Mouse (Mus musculus): ENCODE results near the gene Olfr482.

The Olfr482 gene

DNA sequence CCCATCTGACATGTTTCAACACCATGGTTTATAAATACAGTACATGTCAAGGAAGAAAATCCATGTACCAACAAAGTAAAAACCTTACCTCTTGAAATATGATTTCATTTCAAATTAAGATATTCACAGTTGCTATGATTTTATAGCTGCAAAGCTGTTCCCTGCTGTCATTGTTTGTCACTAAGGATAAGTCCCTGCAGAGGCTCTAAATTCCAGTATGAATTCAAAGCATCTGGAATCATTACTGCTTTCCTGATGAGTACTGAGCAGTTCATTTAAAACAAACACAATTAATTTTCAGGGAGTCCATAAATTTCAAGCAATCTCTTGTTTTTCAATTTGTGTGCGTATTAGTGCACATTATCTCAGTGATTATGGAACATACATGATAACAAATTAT, at the start of gene Olfr482:
TSS of gene Olfr482 (minus strand) at position 101 of the 400 bp plus-strand sequence.
- DNase-seq (ENCODE audit: inconsistent ontology term) = no peak

DNA sequence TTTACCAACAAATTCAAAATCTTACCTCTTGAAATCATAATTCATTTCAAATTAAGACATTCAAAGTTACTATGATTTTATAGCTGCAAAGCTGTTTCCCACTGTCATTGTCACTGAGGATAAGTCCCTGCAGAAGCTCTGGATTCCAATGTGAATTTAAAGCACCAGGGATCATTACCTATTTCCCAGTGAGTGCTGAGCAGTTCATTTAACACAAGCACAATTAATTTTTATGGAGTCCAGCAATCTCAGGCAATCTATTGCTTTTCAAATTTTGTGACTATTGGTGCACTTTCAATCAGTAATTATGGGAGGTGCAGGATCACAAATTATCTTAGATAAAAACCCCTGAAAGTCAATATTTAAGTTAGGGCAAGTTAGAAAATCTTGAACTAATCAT, 30.0 kb upstream of the Olfr482 start, which contains the start of gene Olfr484:
TSS of gene Olfr484 (minus strand) at position 101 of the 400 bp plus-strand sequence.
- DNase-seq (ENCODE audit: inconsistent ontology term) = no peak

DNA sequence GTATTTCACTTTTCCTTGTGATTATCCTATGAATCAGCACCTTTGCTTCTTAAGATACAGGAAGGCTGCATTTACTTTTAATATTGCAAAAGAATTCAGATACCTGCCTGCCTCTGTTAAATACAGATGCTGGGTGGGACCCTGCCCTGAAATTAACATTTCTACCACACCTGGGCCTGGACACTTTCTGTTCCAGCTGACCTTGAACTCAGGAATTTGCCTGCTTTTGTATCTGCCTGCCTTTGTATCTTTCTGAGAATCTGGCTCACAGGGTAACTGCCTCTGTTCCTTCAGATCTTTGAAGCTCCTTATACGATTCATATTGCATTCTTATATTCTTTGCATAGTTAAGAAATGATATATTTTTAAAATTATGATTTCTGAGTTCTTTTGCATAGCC, 24.0 kb upstream of the Olfr482 start:
- DNase-seq (ENCODE audit: inconsistent ontology term) = no peak

DNA sequence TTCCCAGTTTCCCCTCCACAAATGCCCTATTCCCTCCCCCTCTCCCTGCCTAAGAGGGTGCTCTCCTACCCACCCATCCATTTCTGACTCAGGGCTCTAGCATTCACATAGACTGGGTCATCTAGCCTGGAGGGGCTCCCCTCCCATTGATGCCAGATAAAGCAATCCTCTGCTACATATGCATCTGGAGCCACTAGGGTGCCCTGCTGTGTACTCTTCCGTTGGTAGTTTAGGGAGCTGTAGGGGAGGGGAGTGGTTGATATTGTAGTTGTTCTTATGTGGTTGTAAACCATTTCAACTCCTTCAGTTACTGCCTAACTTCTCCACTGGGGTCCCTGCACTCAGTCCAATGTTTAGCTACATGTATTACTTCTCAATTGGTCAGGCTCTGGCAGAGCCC, 23.3 kb upstream of the Olfr482 start:
- DNase-seq (ENCODE audit: inconsistent ontology term) = no peak

DNA sequence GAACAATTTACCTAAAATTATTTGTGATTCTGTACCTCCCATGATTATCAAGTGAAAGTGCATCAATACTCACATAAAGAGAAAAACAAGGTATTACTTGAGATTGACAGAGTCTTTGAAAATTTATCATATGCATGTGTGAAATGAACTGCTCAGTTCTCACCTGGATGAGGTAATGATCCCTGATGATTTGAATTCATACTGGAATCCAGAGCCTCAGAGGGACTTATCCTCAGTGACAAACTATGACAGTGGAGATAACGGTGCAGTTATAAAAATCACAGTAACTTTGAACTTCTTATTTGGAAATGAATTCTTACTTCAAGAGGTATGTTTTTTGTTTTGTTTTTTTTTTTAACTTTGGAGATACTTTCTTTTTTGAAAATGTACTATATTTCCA, 3.2 kb upstream of the Olfr482 start, which contains the start of gene Olfr483:
TSS of gene Olfr483 (plus strand) at position 301 of the 400 bp plus-strand sequence.
- no peak for DNase-seq (ENCODE audit: inconsistent ontology term)

DNA sequence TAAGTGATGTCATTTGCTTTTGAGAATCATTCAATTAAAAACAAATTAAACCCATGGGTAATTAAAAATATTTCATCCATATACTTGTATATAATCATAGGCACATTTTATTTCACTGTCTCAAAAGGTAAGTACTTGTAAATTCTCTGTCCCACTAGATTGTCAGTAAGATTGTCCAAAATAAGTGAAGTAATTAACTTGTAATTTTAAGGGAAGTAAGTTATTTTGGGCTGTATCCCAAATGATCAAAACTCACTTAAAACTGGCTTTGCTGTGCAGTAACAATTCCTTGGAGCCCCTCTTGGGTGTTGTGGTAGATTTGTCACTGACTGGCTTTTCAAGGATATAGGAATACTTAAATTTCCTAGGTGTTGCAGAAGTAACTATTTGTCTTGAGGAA, 17.8 kb downstream of the Olfr482 start, which contains the start of gene Olfr481:
TSS of gene Olfr481 (plus strand) at position 301 of the 400 bp plus-strand sequence.
- DNase-seq (ENCODE audit: inconsistent ontology term) = no peak

DNA sequence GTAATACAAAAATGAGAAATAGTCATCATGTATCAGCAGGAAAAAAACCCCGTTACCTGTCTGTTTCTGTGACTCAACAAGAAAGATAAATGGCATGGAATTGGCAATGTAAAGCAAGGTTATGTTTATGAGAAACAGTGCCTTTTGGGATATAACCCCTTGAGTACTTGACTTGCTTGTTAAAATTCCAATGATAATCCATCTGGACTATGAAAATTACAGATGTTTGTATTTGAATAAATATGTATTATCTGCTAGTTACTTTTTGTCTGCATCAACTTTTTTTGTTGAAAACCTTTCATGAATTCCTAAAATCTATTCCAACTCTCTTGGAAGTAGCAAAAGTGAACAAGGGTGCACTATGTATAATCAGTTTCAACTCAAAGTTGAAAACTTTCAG, 30.1 kb downstream of the Olfr482 start, which contains the start of gene Olfr480:
TSS of gene Olfr480 (minus strand) at position 101 of the 400 bp plus-strand sequence.
- DNase-seq (ENCODE audit: inconsistent ontology term) = no peak

DNA sequence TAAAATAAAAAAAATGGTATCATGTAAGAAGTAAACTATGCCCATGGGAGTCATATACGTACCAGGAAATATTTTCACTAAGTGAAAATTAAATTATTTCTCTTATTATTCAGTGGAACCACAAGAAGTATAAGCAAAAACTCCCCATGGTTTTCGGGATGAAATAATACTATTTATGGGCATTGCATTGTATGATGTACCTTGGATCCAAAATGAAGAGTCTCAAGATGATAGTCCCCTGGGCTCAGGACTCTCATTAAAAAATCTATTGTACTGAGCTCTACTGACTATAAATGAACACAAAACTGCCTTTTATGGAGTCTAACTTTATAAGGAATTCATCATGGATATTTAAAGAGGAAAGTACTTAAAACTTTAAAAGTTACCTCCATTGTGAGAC, 47.0 kb downstream of the Olfr482 start, which contains the start of gene Olfr479:
TSS of gene Olfr479 (plus strand) at position 301 of the 400 bp plus-strand sequence.
- DNase-seq (ENCODE audit: inconsistent ontology term) = no peak

Measured in Muller cell, postnatal 12 days (primary cell).